Mouse (Mus musculus): ENCODE data around the gene Scly. TPM values are rescaled to one million over a fixed set of nuclear protein-coding genes. Genes with fewer than 3 reads are reported as not detected.

The Scly gene
- polyA plus RNA-seq, 1 experiment, result 10.2 TPM

- no peak overlapping the region for H3K4me3 ChIP-seq (ENCODE audit: insufficient read depth, poor library complexity, severe bottlenecking)
- peaks cover 21% of the 10 kb centered on the region for H3K79me2 ChIP-seq (ENCODE audit: control insufficient read depth, insufficient read depth)
- TF ChIP-seq USF1 (IDR thresholded peaks at IDR 0.05; ENCODE audit: low read depth), result no peak
- TF ChIP-seq MYOG (IDR thresholded peaks at IDR 0.05; ENCODE audit: control insufficient read depth, extremely low read depth, insufficient read length), result no peak
- no peak for TF ChIP-seq CEBPB (IDR thresholded peaks at IDR 0.05; ENCODE audit: low read depth)
- TF ChIP-seq MYOD1 (IDR thresholded peaks at IDR 0.05; ENCODE audit: control insufficient read depth, insufficient read length, low read depth), result no peak
- TF ChIP-seq MAX (IDR thresholded peaks at IDR 0.05), result no peak
- TF ChIP-seq CTCF (IDR thresholded peaks at IDR 0.05; ENCODE audit: control insufficient read depth, insufficient read depth, insufficient read length), result no peak
- peaks cover 8% of the 10 kb centered on the region for H3K79me3 ChIP-seq (ENCODE audit: low read depth)
- no peaks in the 10 kb centered on the region for H3K27me3 ChIP-seq (ENCODE audit: control insufficient read depth, insufficient read depth, insufficient read length)
- no peak overlapping the region for H3ac ChIP-seq (ENCODE audit: control insufficient read depth, insufficient read length, low read depth)
- peaks cover 69% of the 10 kb centered on the region for H3K36me3 ChIP-seq (ENCODE audit: control insufficient read depth, insufficient read depth)
Observed at GRCm38 (mm10) chr1:91276581-91276980, 21.6 kb upstream of the Scly start.

- Histone ChIP-seq H3K4me3 (ENCODE audit: insufficient read depth, poor library complexity, severe bottlenecking) (no peak overlapping the region), H3ac (ENCODE audit: control insufficient read depth, insufficient read length, low read depth) (no peak overlapping the region), H3K79me3 (ENCODE audit: low read depth) (peaks cover 7% of the 10 kb centered on the region), H3K36me3 (ENCODE audit: control insufficient read depth, insufficient read depth) (peaks cover 69% of the 10 kb centered on the region), H3K79me2 (ENCODE audit: control insufficient read depth, insufficient read depth) (peaks cover 18% of the 10 kb centered on the region), H3K27me3 (ENCODE audit: control insufficient read depth, insufficient read depth, insufficient read length) (no peaks in the 10 kb centered on the region)
- TF ChIP-seq MYOD1 (IDR thresholded peaks at IDR 0.05; ENCODE audit: control insufficient read depth, insufficient read length, low read depth), result no peak
- TF ChIP-seq USF1 (IDR thresholded peaks at IDR 0.05; ENCODE audit: low read depth), result no peak
- no peak for TF ChIP-seq MYOG (IDR thresholded peaks at IDR 0.05; ENCODE audit: control insufficient read depth, extremely low read depth, insufficient read length)
Observed at GRCm38 (mm10) chr1:91277480-91277879, 20.7 kb upstream of the Scly start.

DNA sequence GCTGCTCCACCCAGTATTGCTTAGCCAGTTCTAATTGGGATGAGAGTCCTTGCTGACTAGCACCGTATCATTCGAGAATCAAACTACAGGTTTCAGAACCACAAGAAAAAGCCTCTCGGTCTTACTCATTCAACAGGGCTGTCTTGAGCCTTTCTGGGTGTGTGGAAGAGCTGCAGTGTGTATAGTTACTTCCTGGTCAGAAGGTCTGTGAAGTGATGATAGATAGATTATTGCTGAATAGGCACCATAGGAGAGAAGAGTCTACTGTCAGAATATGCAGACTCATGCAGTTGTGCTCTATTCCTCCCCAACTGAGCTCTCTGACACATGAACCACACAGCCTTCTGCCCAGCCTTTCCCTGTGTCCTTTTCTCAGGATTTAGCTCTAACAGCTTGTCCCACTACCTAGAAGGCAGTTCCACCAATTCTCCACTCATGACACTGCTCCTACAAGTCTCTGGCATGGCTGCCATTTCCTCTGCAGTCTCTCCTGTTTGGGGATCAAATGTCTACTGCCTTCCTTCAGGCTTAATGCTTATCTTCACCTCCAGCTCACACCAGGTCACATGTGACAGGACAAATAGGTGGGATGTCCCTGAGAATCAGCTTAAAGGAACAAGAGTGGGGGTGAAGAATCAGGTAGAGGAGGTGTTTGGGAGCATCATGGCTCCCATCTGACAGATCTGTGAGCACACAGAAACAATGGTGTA, 19.6 kb upstream of the Scly start:
- no peak overlapping the region for H3ac ChIP-seq (ENCODE audit: control insufficient read depth, insufficient read length, low read depth)
- H3K27me3 ChIP-seq (ENCODE audit: control insufficient read depth, insufficient read depth, insufficient read length), result no peaks in the 10 kb centered on the region
- H3K4me3 ChIP-seq (ENCODE audit: insufficient read depth, poor library complexity, severe bottlenecking), result no peak overlapping the region
- TF ChIP-seq USF1 (IDR thresholded peaks at IDR 0.05; ENCODE audit: low read depth) (no peak), FOSL1 (IDR thresholded peaks at IDR 0.05; ENCODE audit: insufficient read depth, low read length, poor library complexity, severe bottlenecking) (no peak)
- H3K36me3 ChIP-seq (ENCODE audit: control insufficient read depth, insufficient read depth), result peaks cover 69% of the 10 kb centered on the region
- H3K79me2 ChIP-seq (ENCODE audit: control insufficient read depth, insufficient read depth), result peaks cover 8% of the 10 kb centered on the region
- H3K79me3 ChIP-seq (ENCODE audit: low read depth), result peaks cover 1% of the 10 kb centered on the region

- no peak overlapping the region for H3K4me3 ChIP-seq (ENCODE audit: insufficient read depth, poor library complexity, severe bottlenecking)
- no peak overlapping the region for H3ac ChIP-seq (ENCODE audit: control insufficient read depth, insufficient read length, low read depth)
- peaks cover 2% of the 10 kb centered on the region for H3K79me2 ChIP-seq (ENCODE audit: control insufficient read depth, insufficient read depth)
- no peaks in the 10 kb centered on the region for H3K79me3 ChIP-seq (ENCODE audit: low read depth)
- peaks cover 69% of the 10 kb centered on the region for H3K36me3 ChIP-seq (ENCODE audit: control insufficient read depth, insufficient read depth)
- H3K27me3 ChIP-seq (ENCODE audit: control insufficient read depth, insufficient read depth, insufficient read length), result no peaks in the 10 kb centered on the region
- TF ChIP-seq MAX (IDR thresholded peaks at IDR 0.05) (no peak), MYOD1 (IDR thresholded peaks at IDR 0.05; ENCODE audit: control insufficient read depth, insufficient read length, low read depth) (peak; percentile 20), CTCF (IDR thresholded peaks at IDR 0.05; ENCODE audit: control insufficient read depth, insufficient read depth, insufficient read length) (no peak), USF1 (IDR thresholded peaks at IDR 0.05; ENCODE audit: low read depth) (no peak)
Observed at GRCm38 (mm10) chr1:91279126-91279525, 19.0 kb upstream of the Scly start.

GRCm38 (mm10) chr1:91282582-91282981, 15.6 kb upstream of the Scly start:
- no peak for TF ChIP-seq MAX (IDR thresholded peaks at IDR 0.05)
- no peak for TF ChIP-seq FOSL1 (IDR thresholded peaks at IDR 0.05; ENCODE audit: insufficient read depth, low read length, poor library complexity, severe bottlenecking)
- TF ChIP-seq CTCF (IDR thresholded peaks at IDR 0.05; ENCODE audit: control insufficient read depth, insufficient read depth, insufficient read length), result no peak
- Histone ChIP-seq H3K36me3 (ENCODE audit: control insufficient read depth, insufficient read depth) (peaks cover 79% of the 10 kb centered on the region), H3K79me2 (ENCODE audit: control insufficient read depth, insufficient read depth) (no peaks in the 10 kb centered on the region), H3K79me3 (ENCODE audit: low read depth) (no peaks in the 10 kb centered on the region), H3K4me3 (ENCODE audit: insufficient read depth, poor library complexity, severe bottlenecking) (no peak overlapping the region), H3ac (ENCODE audit: control insufficient read depth, insufficient read length, low read depth) (no peak overlapping the region), H3K27me3 (ENCODE audit: control insufficient read depth, insufficient read depth, insufficient read length) (no peaks in the 10 kb centered on the region)

- no peaks in the 10 kb centered on the region for H3K27me3 ChIP-seq (ENCODE audit: control insufficient read depth, insufficient read depth, insufficient read length)
- H3K79me3 ChIP-seq (ENCODE audit: low read depth), result no peaks in the 10 kb centered on the region
- H3K36me3 ChIP-seq (ENCODE audit: control insufficient read depth, insufficient read depth), result peaks cover 45% of the 10 kb centered on the region
- H3K4me3 ChIP-seq (ENCODE audit: insufficient read depth, poor library complexity, severe bottlenecking), result no peak overlapping the region
- H3K79me2 ChIP-seq (ENCODE audit: control insufficient read depth, insufficient read depth), result no peaks in the 10 kb centered on the region
- H3ac ChIP-seq (ENCODE audit: control insufficient read depth, insufficient read length, low read depth), result no peak overlapping the region
- no peak for TF ChIP-seq CEBPB (IDR thresholded peaks at IDR 0.05; ENCODE audit: low read depth)
- TF ChIP-seq MYOG (IDR thresholded peaks at IDR 0.05; ENCODE audit: control insufficient read depth, extremely low read depth, insufficient read length), result no peak
- TF ChIP-seq MAX (IDR thresholded peaks at IDR 0.05), result no peak
- TF ChIP-seq MYOD1 (IDR thresholded peaks at IDR 0.05; ENCODE audit: control insufficient read depth, insufficient read length, low read depth), result no peak
- no peak for TF ChIP-seq CTCF (IDR thresholded peaks at IDR 0.05; ENCODE audit: control insufficient read depth, insufficient read depth, insufficient read length)
- TF ChIP-seq USF1 (IDR thresholded peaks at IDR 0.05; ENCODE audit: low read depth), result no peak
- no peak for TF ChIP-seq FOSL1 (IDR thresholded peaks at IDR 0.05; ENCODE audit: insufficient read depth, low read length, poor library complexity, severe bottlenecking)
Observed at GRCm38 (mm10) chr1:91289375-91289774, 8.8 kb upstream of the Scly start.
